Mouse (Mus musculus) ES-Bruce4 (cell line): ENCODE measurements around the gene Gimap4. TPM values are rescaled to one million over a fixed set of nuclear protein-coding genes. Genes with fewer than 3 reads are reported as not detected.

Experiments used
- H3K27ac ChIP-seq: 2 replicates; pipeline ENCODE4 v1.5.1; 2012; ENCODE audit warnings: low read length, inconsistent platforms; ENCODE audit not compliant: insufficient read depth
- H3K27me3 ChIP-seq: 2 replicates; pipeline ENCODE4 v1.6.1; 2012; ENCODE audit warnings: mild to moderate bottlenecking, low read length, inconsistent platforms; ENCODE audit not compliant: control insufficient read depth, poor library complexity, insufficient read depth, severe bottlenecking
- H3K36me3 ChIP-seq: 2 replicates; pipeline ENCODE4 v1.6.1; 2012; ENCODE audit warnings: inconsistent platforms, mild to moderate bottlenecking, low read length, moderate library complexity; ENCODE audit not compliant: control insufficient read depth, poor library complexity, insufficient read depth, severe bottlenecking
- H3K4me1 ChIP-seq: one replicate; pipeline ENCODE4 v1.8.1; 2011; ENCODE audit warnings: low read length; ENCODE audit not compliant: control insufficient read depth, insufficient read depth
- H3K4me3 ChIP-seq: 2 replicates; pipeline ENCODE4 v1.5.1; 2011; ENCODE audit warnings: low read depth, mild to moderate bottlenecking, low read length
- H3K9ac ChIP-seq: 2 replicates; pipeline ENCODE4 v1.6.1; 2012; ENCODE audit warnings: low read depth, mild to moderate bottlenecking, inconsistent platforms; ENCODE audit not compliant: poor library complexity, severe bottlenecking
- H3K9me3 ChIP-seq: replicated peaks from 2 replicates; pipeline ENCODE4 v1.6.1; 2012; ENCODE audit warnings: mild to moderate bottlenecking, low read length, inconsistent platforms; ENCODE audit not compliant: control insufficient read depth, poor library complexity, insufficient read depth, severe bottlenecking
- CTCF ChIP-seq: IDR thresholded peaks from one replicate; pipeline ENCODE4 v1.8.1; 2011; ENCODE audit warnings: low read depth, low read length
- EP300 ChIP-seq: IDR thresholded peaks from 2 replicates; pipeline ENCODE4 v1.6.1; 2011; ENCODE audit warnings: low read depth, low read length; ENCODE audit not compliant: insufficient read depth
- POLR2A ChIP-seq: IDR thresholded peaks from one replicate; pipeline ENCODE4 v1.8.1; 2011; ENCODE audit warnings: low read length; ENCODE audit not compliant: insufficient read depth
- polyA plus RNA-seq: library from polyadenylated mRNA; stranded (reverse); fragments of >200 nt; gene quantifications from 2 replicates; pipeline ENCODE4 v1.2.4, GENCODE M21; 2011; ENCODE audit warnings: low read depth; ENCODE audit not compliant: missing spikeins, insufficient read depth, insufficient read length

Gimap4 gene
- polyA plus RNA-seq, 1 experiment: not detected

GRCm38 (mm10) chr6:48696830-48697554 lies 12.6 kb downstream of the Gimap4 start:
- no peak overlapping the region for H3K4me3 ChIP-seq
- TF ChIP-seq EP300 (no peak), CTCF (no peak), POLR2A (no peak)
- H3K9ac ChIP-seq: no peak overlapping the region
- no peaks in the 10 kb centered on the region for H3K27me3 ChIP-seq
- no peaks in the 10 kb centered on the region for H3K9me3 ChIP-seq
- H3K27ac ChIP-seq: no peak overlapping the region
- H3K4me1 ChIP-seq: no peaks in the 10 kb centered on the region
- H3K36me3 ChIP-seq: no peaks in the 10 kb centered on the region

DNA sequence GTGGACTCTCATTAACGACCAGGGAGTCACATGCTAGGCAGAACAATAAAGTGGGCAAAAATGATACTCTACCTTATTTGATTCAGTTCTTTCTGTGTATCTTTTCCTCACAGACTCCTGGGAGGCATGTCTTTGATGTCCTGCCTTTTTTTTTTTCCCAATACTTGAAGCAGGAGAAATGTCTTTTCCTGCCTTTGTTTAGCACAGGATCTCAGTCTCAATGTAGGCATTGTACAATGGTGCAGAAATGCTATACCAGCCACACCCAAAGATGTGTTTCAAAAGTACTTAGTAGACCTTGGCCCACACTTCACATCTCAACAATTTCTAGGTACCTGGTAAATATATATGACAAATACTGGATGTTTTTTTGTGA lies 13.2 kb downstream of the Gimap4 start:
- Histone ChIP-seq H3K4me1 (no peaks in the 10 kb centered on the region), H3K9me3 (no peaks in the 10 kb centered on the region), H3K36me3 (no peaks in the 10 kb centered on the region), H3K4me3 (no peak overlapping the region), H3K9ac (no peak overlapping the region), H3K27me3 (no peaks in the 10 kb centered on the region), H3K27ac (no peak overlapping the region)
- TF ChIP-seq EP300: no peak
- no peak for TF ChIP-seq POLR2A
- no peak for TF ChIP-seq CTCF

DNA sequence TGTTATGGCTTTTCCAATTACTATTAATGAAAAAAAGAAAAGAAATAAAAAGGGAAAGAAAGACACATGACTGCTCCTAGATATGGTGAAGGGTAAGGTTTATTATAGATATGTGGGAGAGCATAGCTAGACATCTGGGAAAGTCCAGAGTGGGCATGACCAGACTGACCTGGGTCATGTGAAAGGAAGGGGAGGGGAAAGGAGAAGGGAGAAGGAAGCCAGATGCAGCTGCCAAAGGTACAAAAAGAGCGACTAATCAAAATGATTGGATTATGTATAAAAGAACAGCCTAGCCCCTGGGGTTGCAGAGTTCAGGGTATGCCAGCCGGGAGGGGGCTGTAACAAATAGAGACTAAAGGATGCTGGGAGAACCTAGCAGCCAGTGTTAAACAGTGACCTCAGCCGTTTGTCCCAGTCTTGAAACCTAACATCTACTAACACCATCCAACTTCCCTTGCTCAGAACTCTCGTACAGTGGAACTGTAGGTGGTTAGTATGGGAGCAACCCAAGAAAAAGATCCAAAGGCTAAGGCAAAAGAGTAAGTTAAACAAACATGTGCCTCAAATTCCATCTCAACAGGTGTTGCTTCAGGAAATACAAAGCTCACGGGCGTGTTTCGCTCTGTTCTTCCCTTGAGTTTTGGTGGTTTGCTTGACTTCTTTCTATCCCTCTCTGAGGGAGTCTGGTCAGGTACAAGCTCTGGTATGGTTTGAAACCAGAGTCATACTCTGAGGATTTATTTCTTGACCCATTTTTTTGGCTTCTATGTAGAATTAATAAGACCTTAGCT lies 13.9 kb downstream of the Gimap4 start:
- H3K4me3 ChIP-seq: no peak overlapping the region
- H3K27ac ChIP-seq: no peak overlapping the region
- H3K27me3 ChIP-seq: no peaks in the 10 kb centered on the region
- H3K36me3 ChIP-seq: no peaks in the 10 kb centered on the region
- no peak for TF ChIP-seq CTCF
- no peak for TF ChIP-seq EP300
- TF ChIP-seq POLR2A: no peak
- no peak overlapping the region for H3K9ac ChIP-seq
- H3K4me1 ChIP-seq: no peaks in the 10 kb centered on the region
- H3K9me3 ChIP-seq: no peaks in the 10 kb centered on the region

GRCm38 (mm10) chr6:48698888-48699287 lies 14.5 kb downstream of the Gimap4 start:
- TF ChIP-seq CTCF (no peak), EP300 (no peak), POLR2A (no peak)
- Histone ChIP-seq H3K4me3 (no peak overlapping the region), H3K9me3 (no peaks in the 10 kb centered on the region), H3K36me3 (no peaks in the 10 kb centered on the region), H3K27me3 (no peaks in the 10 kb centered on the region), H3K9ac (no peak overlapping the region), H3K4me1 (no peaks in the 10 kb centered on the region), H3K27ac (no peak overlapping the region)

- no peak for TF ChIP-seq POLR2A
- no peak for TF ChIP-seq EP300
- TF ChIP-seq CTCF: no peak
- no peak overlapping the region for H3K4me3 ChIP-seq
- no peak overlapping the region for H3K27ac ChIP-seq
- no peak overlapping the region for H3K9ac ChIP-seq
- no peaks in the 10 kb centered on the region for H3K4me1 ChIP-seq
- no peaks in the 10 kb centered on the region for H3K27me3 ChIP-seq
- H3K36me3 ChIP-seq: no peaks in the 10 kb centered on the region
- no peaks in the 10 kb centered on the region for H3K9me3 ChIP-seq
These were observed 16.1 kb downstream of the Gimap4 start for GRCm38 (mm10) chr6:48700251-48701075.

GRCm38 (mm10) chr6:48702146-48702545 lies 17.8 kb downstream of the Gimap4 start:
- Histone ChIP-seq H3K9me3 (no peaks in the 10 kb centered on the region), H3K27me3 (no peaks in the 10 kb centered on the region), H3K9ac (no peak overlapping the region), H3K27ac (no peak overlapping the region), H3K36me3 (no peaks in the 10 kb centered on the region), H3K4me3 (no peak overlapping the region), H3K4me1 (no peaks in the 10 kb centered on the region)
- TF ChIP-seq CTCF: no peak
- no peak for TF ChIP-seq POLR2A
- TF ChIP-seq EP300: no peak
